In the genomic region with DNA sequence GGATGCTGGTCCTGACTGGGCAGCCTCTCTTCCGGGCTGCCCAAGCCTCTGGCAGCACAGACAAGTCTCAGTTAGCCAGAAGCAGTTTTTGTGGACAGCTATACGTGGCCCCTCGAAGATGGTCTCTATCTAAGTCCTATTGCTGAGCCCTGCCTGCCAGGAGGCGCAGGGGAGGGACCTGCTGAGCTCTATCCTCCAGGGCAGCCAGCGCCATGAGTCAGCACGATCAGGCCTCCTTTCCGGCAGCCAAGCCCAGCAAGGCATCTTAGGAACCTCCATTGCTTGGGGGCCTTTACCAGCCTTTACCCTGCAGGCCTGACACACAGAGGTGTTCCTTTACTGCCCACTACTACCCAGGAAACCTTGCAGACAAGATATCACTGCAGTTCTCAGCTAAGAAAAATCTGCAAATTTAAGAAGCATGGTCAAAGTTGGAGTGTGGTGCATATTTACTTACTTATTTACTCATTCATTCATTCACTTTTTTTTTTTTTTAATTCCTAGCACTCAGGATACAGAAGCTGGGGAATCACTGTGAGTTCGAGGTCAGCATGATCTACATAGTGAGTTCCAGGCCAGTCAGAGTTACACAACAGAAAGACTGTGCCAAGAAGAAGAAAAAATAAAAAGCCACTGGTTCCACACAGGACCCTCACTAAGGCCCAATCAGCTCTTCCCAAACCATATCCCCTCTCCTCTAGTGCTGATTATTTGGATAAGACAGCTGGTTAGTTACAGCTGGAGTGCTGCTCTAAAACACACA, we compare ENCODE assay signal across 9 mouse cellular contexts. TPM values are rescaled to one million over a fixed set of nuclear protein-coding genes. Genes with fewer than 3 reads are reported as not detected.
DNase-seq lines count a peak whose midpoint lies in the region; ATAC-seq and TF ChIP-seq lines count a peak whose summit lies in the region.
"Had no signal": no experiment of that assay in that cellular context is flagged by ENCODE, and none has a peak within 500 bp of the region (broad histone marks: within the 10 kb centered on the region; RNA-seq: fewer than 3 reads in every experiment).

No protein-coding gene starts in this region.

- in situ Hi-C loops in Patski (cut with MboI; ENCODE audit: low pct_unique_long_range_greater_than_20kb), result loop anchor here (25.0 kb wide), 1 partner anchor 1389 kb away; no protein-coding TSS in a partner anchor

- POLR2A ChIA-PET in Patski (lab: Charles Lee), result interaction anchor here (0.8 kb wide), 1 partner anchor 8 kb away, joined by 3 read pairs; a partner anchor contains a TSS

- CTCF ChIA-PET in Patski (lab: Charles Lee), result interaction anchor here (1.2 to 1.5 kb wide), 2 partner anchors 9 to 20 kb away, joined by 3 read pairs; no protein-coding TSS in a partner anchor

- no peak for DNase-seq in hindbrain, postnatal 0 days (ENCODE audit: low spot score)
- DNase-seq in Patski (ENCODE audit: low read depth, low spot score), result no peak
- no peak for DNase-seq in left cerebral cortex, adult 11 months (ENCODE audit: low spot score)
- no peak for DNase-seq in kidney, adult 8-10 months
- DNase-seq in kidney, postnatal 4 days, result no peak
- DNase-seq: lung, postnatal 14 days had no signal

- ATAC-seq in hindbrain, embryonic 12.5 days (ENCODE audit: low FRiP score), result no peak
- no peak for ATAC-seq in hindbrain, postnatal 0 days
- ATAC-seq in Patski, result peak; percentile 61
- ATAC-seq in granulocyte monocyte progenitor cell, adult 5-6 weeks (replicated peaks; ENCODE audit: poor library complexity, severe bottlenecking), result peak; percentile 34
- ATAC-seq in megakaryocyte progenitor cell, adult 5-6 weeks (replicated peaks; ENCODE audit: poor library complexity), result peak; percentile 74

- no peaks in the 10 kb centered on the region for H3K27me3 ChIP-seq in hindbrain, embryonic 12.5 days
- H3K27me3 ChIP-seq in hindbrain, postnatal 0 days (ENCODE audit: insufficient read depth, low read length), result no peaks in the 10 kb centered on the region
- H3K27me3 ChIP-seq in Patski, result no peaks in the 10 kb centered on the region

- no peaks in the 10 kb centered on the region for H3K36me3 ChIP-seq in hindbrain, embryonic 12.5 days
- peaks cover 4% of the 10 kb centered on the region; the same call in 1 of the 2 replicates for H3K36me3 ChIP-seq in hindbrain, postnatal 0 days (ENCODE audit: insufficient read depth, low read length)

- TF ChIP-seq CTCF in hindbrain, postnatal 0 days (IDR thresholded peaks at IDR 0.05; ENCODE audit: low read depth), result no peak
- no peak for TF ChIP-seq CTCF in Patski (IDR thresholded peaks at IDR 0.05)

- no peak overlapping the region for H3K4me2 ChIP-seq in hindbrain, embryonic 12.5 days (replicated peaks)
- H3K4me2 ChIP-seq in hindbrain, postnatal 0 days (ENCODE audit: low read depth, low read length), result no peak overlapping the region

- H3K27ac ChIP-seq in hindbrain, embryonic 12.5 days, result 0 out of 2 replicates have a peak overlapping the region, but pooled peaks have one; percentile 12
- no peak overlapping the region for H3K27ac ChIP-seq in hindbrain, postnatal 0 days

- no peaks in the 10 kb centered on the region for H3K9me3 ChIP-seq in hindbrain, embryonic 12.5 days (replicated peaks)
- H3K9me3 ChIP-seq in hindbrain, postnatal 0 days (ENCODE audit: low read length), result no peaks in the 10 kb centered on the region

- peaks cover 15% of the 10 kb centered on the region; the same call in 1 of the 2 replicates for H3K4me1 ChIP-seq in hindbrain, embryonic 12.5 days
- peaks cover 7% of the 10 kb centered on the region; the same call in 1 of the 2 replicates for H3K4me1 ChIP-seq in hindbrain, postnatal 0 days (ENCODE audit: insufficient read depth, low read length)

- peak overlapping the region; percentile 13; the same call in 1 of the 2 replicates for H3K9ac ChIP-seq in hindbrain, embryonic 12.5 days
- H3K9ac ChIP-seq in hindbrain, postnatal 0 days (replicated peaks; ENCODE audit: low read length), result no peak overlapping the region

- no peak overlapping the region for H3K4me3 ChIP-seq in hindbrain, embryonic 12.5 days
- no peak overlapping the region for H3K4me3 ChIP-seq in hindbrain, postnatal 0 days (ENCODE audit: low read length)

- WGBS in hindbrain, embryonic 12.5 days, result 46% methylated on average over 8 of the region's 8 CpGs
- 58% methylated on average over 8 of the region's 8 CpGs for WGBS in hindbrain, postnatal 0 days

RNA-seq across cellular contexts. Expression of a gene that starts 7.5 kb away (rescaled TPM):
- 30.8 and 32.7 TPM in 2 replicates for polyA plus RNA-seq in hindbrain, embryonic 12.5 days (2016; fragmentation: Nextera tagmentation; extraction: Ambion mirVana)
- total RNA-seq in hindbrain, postnatal 0 days (2014; rRNA removed), result 14.1 and 16.3 TPM in 2 replicates
- 11.9 and 15.0 TPM in 2 replicates for polyA plus RNA-seq in hindbrain, postnatal 0 days (2015; fragmentation: Nextera tagmentation; extraction: Ambion mirVana)
- 62.1 TPM for polyA plus RNA-seq in Patski (2021)
- total RNA-seq in granulocyte monocyte progenitor cell, adult 5-6 weeks (2014; fragmentation: Nextera tagmentation), result 7.5 and 23.0 TPM in 2 replicates
- total RNA-seq in granulocyte monocyte progenitor cell, adult 5-6 weeks (2017), result 10.9 and 12.6 TPM in 2 replicates
- 12.6 and 19.4 TPM in 2 replicates for total RNA-seq in megakaryocyte progenitor cell, adult 5-6 weeks (2015)
- total RNA-seq in megakaryocyte progenitor cell, adult 5-6 weeks (2017), result 24.3 and 26.0 TPM in 2 replicates

RNA-seq across cellular contexts. Expression of a gene that starts 19.0 kb away (rescaled TPM):
- 542 and 547 TPM in 2 replicates for polyA plus RNA-seq in hindbrain, embryonic 12.5 days (2016; fragmentation: Nextera tagmentation; extraction: Ambion mirVana)
- 156 and 159 TPM in 2 replicates for total RNA-seq in hindbrain, postnatal 0 days (2014; rRNA removed)
- 304 and 314 TPM in 2 replicates for polyA plus RNA-seq in hindbrain, postnatal 0 days (2015; fragmentation: Nextera tagmentation; extraction: Ambion mirVana)
- polyA plus RNA-seq in Patski (2021), result 609 TPM
- 440 and 513 TPM in 2 replicates for total RNA-seq in granulocyte monocyte progenitor cell, adult 5-6 weeks (2014; fragmentation: Nextera tagmentation)
- total RNA-seq in granulocyte monocyte progenitor cell, adult 5-6 weeks (2017), result 599 and 620 TPM in 2 replicates
- total RNA-seq in megakaryocyte progenitor cell, adult 5-6 weeks (2015), result 583 and 587 TPM in 2 replicates
- total RNA-seq in megakaryocyte progenitor cell, adult 5-6 weeks (2017), result 525 and 594 TPM in 2 replicates

RNA-seq across cellular contexts. Expression of a gene that starts 47.6 kb away (rescaled TPM):
- 1.9 and 2.2 TPM in 2 replicates for polyA plus RNA-seq in hindbrain, embryonic 12.5 days (2016; fragmentation: Nextera tagmentation; extraction: Ambion mirVana)
- 18.9 and 20.9 TPM in 2 replicates for total RNA-seq in hindbrain, postnatal 0 days (2014; rRNA removed)
- polyA plus RNA-seq in hindbrain, postnatal 0 days (2015; fragmentation: Nextera tagmentation; extraction: Ambion mirVana), result 4.5 and 4.6 TPM in 2 replicates
- polyA plus RNA-seq in Patski (2021), result not detected
- total RNA-seq in granulocyte monocyte progenitor cell, adult 5-6 weeks (2014; fragmentation: Nextera tagmentation), result not detected in 2 replicates
- total RNA-seq in granulocyte monocyte progenitor cell, adult 5-6 weeks (2017), result not detected in 2 replicates
- not detected in 2 replicates for total RNA-seq in megakaryocyte progenitor cell, adult 5-6 weeks (2015)
- not detected in 2 replicates for total RNA-seq in megakaryocyte progenitor cell, adult 5-6 weeks (2017)

Comparison
In these comparisons a context has a peak if more than half of its experiments do, and no peak if none do; other contexts are left out.
1. ATAC-seq: peak in Patski (single experiment), granulocyte monocyte progenitor cell, adult 5-6 weeks (single experiment) and megakaryocyte progenitor cell, adult 5-6 weeks (single experiment); none in hindbrain, embryonic 12.5 days (single experiment) and hindbrain, postnatal 0 days (single experiment).
2. RNA of a gene that starts 47.6 kb away (total RNA-seq): 18.9 to 20.9 TPM in hindbrain, postnatal 0 days; not detected in granulocyte monocyte progenitor cell, adult 5-6 weeks and not detected in megakaryocyte progenitor cell, adult 5-6 weeks; every median in the first group is over 10 times any median in the second.